Mouse (Mus musculus): Measurements from ENCODE around the gene Dpm3. TPM values are rescaled to one million over a fixed set of nuclear protein-coding genes. Genes with fewer than 3 reads are reported as not detected.

The Dpm3 gene
- polyA plus RNA-seq, 1 experiment = 231 TPM

GRCm38 (mm10) chr3:89245688-89246171 is 13.4 kb upstream of the Dpm3 start, which contains the start of gene Krtcap2:
Gene Krtcap2, plus strand, starts transcription at chr3:89245966.
- Histone ChIP-seq H3K4me1 (ENCODE audit: control insufficient read depth, insufficient read depth, insufficient read length) (peaks cover 27% of the 10 kb centered on the region), H3K36me3 (ENCODE audit: control insufficient read depth, insufficient read depth, low read length) (no peaks in the 10 kb centered on the region), H3K27me3 (ENCODE audit: control insufficient read depth, insufficient read depth, low read length) (no peaks in the 10 kb centered on the region), H3K27ac (ENCODE audit: insufficient read depth, low read length) (peak within 1 kb of the TSS; percentile 51), H3K4me3 (ENCODE audit: extremely low read depth, insufficient read depth, insufficient read length) (peak within 1 kb of the TSS; percentile 90)
- no peak for DNase-seq (ENCODE audit: low read depth in 1 of 2, low spot score in 2 of 2)
- TF ChIP-seq POLR2A (IDR thresholded peaks at IDR 0.05; ENCODE audit: low read depth, low read length) (no peak), CTCF (IDR thresholded peaks at IDR 0.05; ENCODE audit: extremely low read depth, insufficient read depth, insufficient read length, insufficient replicate concordance) (no peak)
- WGBS = 6% methylated on average over 20 of the region's 20 CpGs

GRCm38 (mm10) chr3:89246261-89247100 is 12.7 kb upstream of the Dpm3 start, which contains the start of gene Trim46:
Gene Trim46, minus strand, starts transcription at chr3:89246309.
- H3K4me1 ChIP-seq (ENCODE audit: control insufficient read depth, insufficient read depth, insufficient read length) = peaks cover 32% of the 10 kb centered on the region
- DNase-seq (ENCODE audit: low read depth in 1 of 2, low spot score in 2 of 2) = peak; percentile 78 to 83
- H3K4me3 ChIP-seq (ENCODE audit: extremely low read depth, insufficient read depth, insufficient read length) = peak within 1 kb of the TSS; percentile 90
- H3K36me3 ChIP-seq (ENCODE audit: control insufficient read depth, insufficient read depth, low read length) = no peaks in the 10 kb centered on the region
- TF ChIP-seq CTCF (IDR thresholded peaks at IDR 0.05; ENCODE audit: extremely low read depth, insufficient read depth, insufficient read length, insufficient replicate concordance) (peak; percentile 88; the same call in 1 of the 2 replicates), POLR2A (IDR thresholded peaks at IDR 0.05; ENCODE audit: low read depth, low read length) (no peak; the same call in 1 of the 2 replicates)
- under 1% methylated on average over 42 of the region's 42 CpGs for WGBS
- peak within 1 kb of the TSS; percentile 51 for H3K27ac ChIP-seq (ENCODE audit: insufficient read depth, low read length)
- H3K27me3 ChIP-seq (ENCODE audit: control insufficient read depth, insufficient read depth, low read length) = no peaks in the 10 kb centered on the region

DNA sequence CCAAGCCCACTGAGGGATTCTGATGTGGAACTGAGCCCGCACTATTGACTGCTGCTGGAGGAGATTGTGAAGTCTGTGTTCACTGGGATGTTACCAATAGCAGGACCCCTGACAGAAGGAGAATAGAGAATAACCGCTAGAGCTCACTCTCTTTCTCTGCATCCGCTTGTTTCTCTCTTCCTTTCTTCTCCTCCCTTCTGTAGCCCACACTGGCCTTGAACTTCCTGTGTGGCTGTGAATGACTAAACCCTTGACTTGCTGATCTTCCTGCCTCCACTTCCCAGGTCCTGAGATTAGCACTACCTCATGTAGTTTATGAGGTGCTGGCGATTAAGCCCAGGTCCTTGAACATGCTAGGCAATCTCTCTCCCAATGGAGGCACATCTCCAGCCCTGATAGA is 11.7 kb upstream of the Dpm3 start:
- TF ChIP-seq POLR2A (IDR thresholded peaks at IDR 0.05; ENCODE audit: low read depth, low read length) (no peak), CTCF (IDR thresholded peaks at IDR 0.05; ENCODE audit: extremely low read depth, insufficient read depth, insufficient read length, insufficient replicate concordance) (no peak)
- Histone ChIP-seq H3K27ac (ENCODE audit: insufficient read depth, low read length) (no peak overlapping the region), H3K4me3 (ENCODE audit: extremely low read depth, insufficient read depth, insufficient read length) (no peak overlapping the region), H3K4me1 (ENCODE audit: control insufficient read depth, insufficient read depth, insufficient read length) (peaks cover 36% of the 10 kb centered on the region), H3K27me3 (ENCODE audit: control insufficient read depth, insufficient read depth, low read length) (no peaks in the 10 kb centered on the region), H3K36me3 (ENCODE audit: control insufficient read depth, insufficient read depth, low read length) (no peaks in the 10 kb centered on the region)
- no peak for DNase-seq (ENCODE audit: low read depth in 1 of 2, low spot score in 2 of 2)
- WGBS = 63% methylated on average over 4 of the region's 4 CpGs

GRCm38 (mm10) chr3:89250435-89251040 is 8.6 kb upstream of the Dpm3 start:
- WGBS = 16% methylated on average over 7 of the region's 7 CpGs
- Histone ChIP-seq H3K4me1 (ENCODE audit: control insufficient read depth, insufficient read depth, insufficient read length) (peaks cover 23% of the 10 kb centered on the region), H3K36me3 (ENCODE audit: control insufficient read depth, insufficient read depth, low read length) (no peaks in the 10 kb centered on the region), H3K27me3 (ENCODE audit: control insufficient read depth, insufficient read depth, low read length) (no peaks in the 10 kb centered on the region), H3K27ac (ENCODE audit: insufficient read depth, low read length) (peak overlapping the region; percentile 82), H3K4me3 (ENCODE audit: extremely low read depth, insufficient read depth, insufficient read length) (no peak overlapping the region)
- peak; percentile 87; the same call in 1 of the 2 replicates for TF ChIP-seq CTCF (IDR thresholded peaks at IDR 0.05; ENCODE audit: extremely low read depth, insufficient read depth, insufficient read length, insufficient replicate concordance)
- TF ChIP-seq POLR2A (IDR thresholded peaks at IDR 0.05; ENCODE audit: low read depth, low read length) = no peak
- peak in 1 of 2 experiments; percentile 79 for DNase-seq (ENCODE audit: low read depth in 1 of 2, low spot score in 2 of 2)

DNA sequence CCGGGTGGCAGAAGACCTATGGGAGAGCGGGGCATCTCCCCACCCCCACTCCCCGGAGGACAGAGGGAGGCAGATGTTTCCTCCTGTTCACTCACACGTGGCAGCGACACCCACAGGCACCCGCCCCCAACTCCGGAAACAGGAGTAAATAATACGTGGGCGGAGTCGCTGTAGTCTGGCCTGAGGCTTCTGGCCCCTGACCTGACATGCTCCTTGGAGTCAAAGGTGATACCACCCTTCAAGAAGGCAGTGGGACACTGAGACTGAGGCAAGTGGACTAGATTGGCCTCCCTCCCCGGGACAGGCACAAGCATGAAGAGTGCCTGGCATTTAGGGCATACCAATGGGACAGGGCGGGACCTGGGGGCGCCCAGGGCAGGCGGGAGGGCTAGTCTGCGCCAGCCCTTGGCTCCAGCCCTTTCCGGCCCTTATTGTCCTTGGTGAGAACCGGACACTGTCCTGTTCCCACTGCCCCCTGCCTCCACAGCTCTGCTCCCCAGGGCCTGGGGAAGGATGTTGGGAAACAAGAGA is 7.7 kb upstream of the Dpm3 start:
- no peaks in the 10 kb centered on the region for H3K36me3 ChIP-seq (ENCODE audit: control insufficient read depth, insufficient read depth, low read length)
- TF ChIP-seq CTCF (IDR thresholded peaks at IDR 0.05; ENCODE audit: extremely low read depth, insufficient read depth, insufficient read length, insufficient replicate concordance) (no peak), POLR2A (IDR thresholded peaks at IDR 0.05; ENCODE audit: low read depth, low read length) (peak; percentile 64)
- peak in 1 of 2 experiments; percentile 89 for DNase-seq (ENCODE audit: low read depth in 1 of 2, low spot score in 2 of 2)
- H3K27ac ChIP-seq (ENCODE audit: insufficient read depth, low read length) = peak overlapping the region; percentile 87
- no peaks in the 10 kb centered on the region for H3K27me3 ChIP-seq (ENCODE audit: control insufficient read depth, insufficient read depth, low read length)
- H3K4me3 ChIP-seq (ENCODE audit: extremely low read depth, insufficient read depth, insufficient read length) = peak overlapping the region; percentile 64
- peaks cover 19% of the 10 kb centered on the region for H3K4me1 ChIP-seq (ENCODE audit: control insufficient read depth, insufficient read depth, insufficient read length)
- WGBS = 4% methylated on average over 17 of the region's 17 CpGs

- TF ChIP-seq CTCF (IDR thresholded peaks at IDR 0.05; ENCODE audit: extremely low read depth, insufficient read depth, insufficient read length, insufficient replicate concordance) (no peak), POLR2A (IDR thresholded peaks at IDR 0.05; ENCODE audit: low read depth, low read length) (no peak)
- H3K27ac ChIP-seq (ENCODE audit: insufficient read depth, low read length) = no peak overlapping the region
- WGBS = 90% methylated on average over 5 of the region's 5 CpGs
- H3K4me1 ChIP-seq (ENCODE audit: control insufficient read depth, insufficient read depth, insufficient read length) = peaks cover 14% of the 10 kb centered on the region
- no peaks in the 10 kb centered on the region for H3K27me3 ChIP-seq (ENCODE audit: control insufficient read depth, insufficient read depth, low read length)
- H3K36me3 ChIP-seq (ENCODE audit: control insufficient read depth, insufficient read depth, low read length) = no peaks in the 10 kb centered on the region
- DNase-seq (ENCODE audit: low read depth in 1 of 2, low spot score in 2 of 2) = no peak
- H3K4me3 ChIP-seq (ENCODE audit: extremely low read depth, insufficient read depth, insufficient read length) = no peak overlapping the region
These were observed 4.2 kb upstream of the Dpm3 start for GRCm38 (mm10) chr3:89254994-89255393.

All from spleen, adult 2 months (tissue).